Mouse (Mus musculus): ENCODE data around the gene H2al1f. TPM values are rescaled to one million over a fixed set of nuclear protein-coding genes. Genes with fewer than 3 reads are reported as not detected.
"Not testable (repeated sequence)": the region's sequence is repeated elsewhere in the genome, so short reads cannot be mapped to it uniquely, and the experiment has no call there.

The H2al1f gene
- polyA plus RNA-seq, 1 experiment from 2014 or later = not detected

DNA sequence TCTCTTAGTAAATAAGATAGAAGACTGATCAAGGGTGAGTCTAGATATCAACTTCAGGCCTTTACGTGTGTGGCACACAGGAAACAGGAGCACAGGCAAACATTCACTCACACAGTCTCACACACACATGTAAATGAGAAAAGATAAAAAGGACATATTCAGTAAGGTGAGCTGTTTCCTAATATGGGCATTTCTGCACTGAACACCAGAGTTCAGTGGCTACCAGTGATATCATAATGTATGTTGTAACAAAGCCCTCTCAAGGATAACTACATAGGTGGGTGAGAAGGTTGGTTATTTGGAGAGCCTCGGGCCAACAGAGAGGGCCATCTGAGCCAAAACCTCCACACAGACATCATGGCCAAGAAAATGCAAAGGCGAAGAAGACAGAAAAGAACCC, 12.8 kb upstream of the H2al1f start, which contains the start of gene H2al1b:
Gene H2al1b (plus strand): TSS at position 301 of the 400 bp plus-strand sequence.
- H3K36me3 ChIP-seq (ENCODE audit: control insufficient read depth, insufficient read depth, low read length); H3K27ac ChIP-seq (ENCODE audit: low read depth); H3K4me1 ChIP-seq (replicated peaks; ENCODE audit: control insufficient read depth, insufficient read depth, low read length); ATAC-seq (replicated peaks; ENCODE audit: low FRiP score, low TSS enrichment, low read depth); H3K4me2 ChIP-seq (ENCODE audit: low read length); H3K27me3 ChIP-seq (replicated peaks; ENCODE audit: control insufficient read depth, insufficient read depth, low read length); H3K9ac ChIP-seq (ENCODE audit: low read length); H3K9me3 ChIP-seq (ENCODE audit: control insufficient read depth, low read length); DNase-seq (ENCODE audit: low spot score); H3K4me3 ChIP-seq (ENCODE audit: low read depth, low read length): not testable (repeated sequence)
- 84% methylated on average over 1 of the region's 3 CpGs for WGBS

DNA sequence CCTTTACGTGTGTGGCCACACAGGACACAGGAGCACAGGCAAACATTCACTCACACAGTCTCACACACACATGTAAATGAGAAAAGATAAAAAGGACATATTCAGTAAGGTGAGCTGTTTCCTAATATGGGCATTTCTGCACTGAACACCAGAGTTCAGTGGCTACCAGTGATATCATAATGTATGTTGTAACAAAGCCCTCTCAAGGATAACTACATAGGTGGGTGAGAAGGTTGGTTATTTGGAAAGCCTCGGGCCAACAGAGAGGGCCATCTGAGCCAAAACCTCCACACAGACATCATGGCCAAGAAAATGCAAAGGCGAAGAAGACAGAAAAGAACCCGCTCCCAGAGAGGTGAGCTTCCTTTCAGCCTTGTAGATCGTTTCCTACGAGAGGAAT, 9.6 kb upstream of the H2al1f start, which contains the start of gene H2al1c:
Gene H2al1c (plus strand): TSS at position 301 of the 400 bp plus-strand sequence.
- H3K4me3 ChIP-seq (ENCODE audit: low read depth, low read length); H3K27me3 ChIP-seq (replicated peaks; ENCODE audit: control insufficient read depth, insufficient read depth, low read length); ATAC-seq (replicated peaks; ENCODE audit: low FRiP score, low TSS enrichment, low read depth); H3K27ac ChIP-seq (ENCODE audit: low read depth); H3K9ac ChIP-seq (ENCODE audit: low read length); H3K36me3 ChIP-seq (ENCODE audit: control insufficient read depth, insufficient read depth, low read length); H3K4me1 ChIP-seq (replicated peaks; ENCODE audit: control insufficient read depth, insufficient read depth, low read length); H3K9me3 ChIP-seq (ENCODE audit: control insufficient read depth, low read length); DNase-seq (ENCODE audit: low spot score); H3K4me2 ChIP-seq (ENCODE audit: low read length): not testable (repeated sequence)
- 85% methylated on average over 1 of the region's 6 CpGs for WGBS

DNA sequence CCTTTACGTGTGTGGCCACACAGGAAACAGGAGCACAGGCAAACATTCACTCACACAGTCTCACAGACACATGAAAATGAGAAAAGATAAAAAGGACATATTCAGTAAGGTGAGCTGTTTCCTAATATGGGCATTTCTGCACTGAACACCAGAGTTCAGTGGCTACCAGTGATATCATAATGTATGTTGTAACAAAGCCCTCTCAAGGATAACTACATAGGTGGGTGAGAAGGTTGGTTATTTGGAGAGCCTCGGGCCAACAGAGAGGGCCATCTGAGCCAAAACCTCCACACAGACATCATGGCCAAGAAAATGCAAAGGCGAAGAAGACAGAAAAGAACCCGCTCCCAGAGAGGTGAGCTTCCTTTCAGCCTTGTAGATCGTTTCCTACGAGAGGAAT, 6.4 kb upstream of the H2al1f start, which contains the start of gene H2al1d:
Gene H2al1d (plus strand): TSS at position 301 of the 400 bp plus-strand sequence.
- H3K27me3 ChIP-seq (replicated peaks; ENCODE audit: control insufficient read depth, insufficient read depth, low read length); H3K36me3 ChIP-seq (ENCODE audit: control insufficient read depth, insufficient read depth, low read length); H3K4me2 ChIP-seq (ENCODE audit: low read length); H3K9ac ChIP-seq (ENCODE audit: low read length); H3K9me3 ChIP-seq (ENCODE audit: control insufficient read depth, low read length); DNase-seq (ENCODE audit: low spot score); H3K27ac ChIP-seq (ENCODE audit: low read depth); ATAC-seq (replicated peaks; ENCODE audit: low FRiP score, low TSS enrichment, low read depth); H3K4me3 ChIP-seq (ENCODE audit: low read depth, low read length); H3K4me1 ChIP-seq (replicated peaks; ENCODE audit: control insufficient read depth, insufficient read depth, low read length): not testable (repeated sequence)
- WGBS = no CpG with 5 or more reads among the region's 6 CpGs

DNA sequence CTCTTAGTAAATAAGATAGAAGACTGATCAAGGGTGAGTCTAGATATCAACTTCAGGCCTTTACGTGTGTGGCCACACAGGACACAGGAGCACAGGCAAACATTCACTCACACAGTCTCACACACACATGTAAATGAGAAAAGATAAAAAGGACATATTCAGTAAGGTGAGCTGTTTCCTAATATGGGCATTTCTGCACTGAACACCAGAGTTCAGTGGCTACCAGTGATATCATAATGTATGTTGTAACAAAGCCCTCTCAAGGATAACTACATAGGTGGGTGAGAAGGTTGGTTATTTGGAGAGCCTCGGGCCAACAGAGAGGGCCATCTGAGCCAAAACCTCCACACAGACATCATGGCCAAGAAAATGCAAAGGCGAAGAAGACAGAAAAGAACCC, 3.3 kb upstream of the H2al1f start, which contains the start of gene H2al1e:
Gene H2al1e (plus strand): TSS at position 301 of the 400 bp plus-strand sequence.
- not testable (repeated sequence) for H3K4me1 ChIP-seq (replicated peaks; ENCODE audit: control insufficient read depth, insufficient read depth, low read length); H3K9ac ChIP-seq (ENCODE audit: low read length); ATAC-seq (replicated peaks; ENCODE audit: low FRiP score, low TSS enrichment, low read depth); H3K27me3 ChIP-seq (replicated peaks; ENCODE audit: control insufficient read depth, insufficient read depth, low read length); H3K36me3 ChIP-seq (ENCODE audit: control insufficient read depth, insufficient read depth, low read length); H3K4me3 ChIP-seq (ENCODE audit: low read depth, low read length); DNase-seq (ENCODE audit: low spot score); H3K27ac ChIP-seq (ENCODE audit: low read depth); H3K9me3 ChIP-seq (ENCODE audit: control insufficient read depth, low read length); H3K4me2 ChIP-seq (ENCODE audit: low read length)
- WGBS = no CpG with 5 or more reads among the region's 3 CpGs

DNA sequence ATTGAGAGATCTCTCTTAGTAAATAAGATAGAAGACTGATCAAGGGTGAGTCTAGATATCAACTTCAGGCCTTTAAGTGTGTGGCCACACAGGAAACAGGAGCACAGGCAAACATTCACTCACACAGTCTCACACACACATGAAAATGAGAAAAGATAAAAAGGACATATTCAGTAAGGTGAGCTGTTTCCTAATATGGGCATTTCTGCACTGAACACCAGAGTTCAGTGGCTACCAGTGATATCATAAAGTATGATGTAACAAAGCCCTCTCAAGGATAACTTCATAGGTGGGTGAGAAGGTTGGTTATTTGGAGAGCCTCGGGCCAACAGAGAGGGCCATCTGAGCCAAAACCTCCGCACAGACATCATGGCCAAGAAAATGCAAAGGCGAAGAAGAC, 3.0 kb downstream of the H2al1f start, which contains the start of gene H2al1g:
Gene H2al1g (plus strand): TSS at position 301 of the 400 bp plus-strand sequence.
- not testable (repeated sequence) for DNase-seq (ENCODE audit: low spot score); H3K4me1 ChIP-seq (replicated peaks; ENCODE audit: control insufficient read depth, insufficient read depth, low read length); H3K4me3 ChIP-seq (ENCODE audit: low read depth, low read length); H3K36me3 ChIP-seq (ENCODE audit: control insufficient read depth, insufficient read depth, low read length); H3K9ac ChIP-seq (ENCODE audit: low read length); H3K4me2 ChIP-seq (ENCODE audit: low read length); H3K27me3 ChIP-seq (replicated peaks; ENCODE audit: control insufficient read depth, insufficient read depth, low read length); H3K27ac ChIP-seq (ENCODE audit: low read depth); H3K9me3 ChIP-seq (ENCODE audit: control insufficient read depth, low read length); ATAC-seq (replicated peaks; ENCODE audit: low FRiP score, low TSS enrichment, low read depth)
- no CpG with 5 or more reads among the region's 3 CpGs for WGBS

DNA sequence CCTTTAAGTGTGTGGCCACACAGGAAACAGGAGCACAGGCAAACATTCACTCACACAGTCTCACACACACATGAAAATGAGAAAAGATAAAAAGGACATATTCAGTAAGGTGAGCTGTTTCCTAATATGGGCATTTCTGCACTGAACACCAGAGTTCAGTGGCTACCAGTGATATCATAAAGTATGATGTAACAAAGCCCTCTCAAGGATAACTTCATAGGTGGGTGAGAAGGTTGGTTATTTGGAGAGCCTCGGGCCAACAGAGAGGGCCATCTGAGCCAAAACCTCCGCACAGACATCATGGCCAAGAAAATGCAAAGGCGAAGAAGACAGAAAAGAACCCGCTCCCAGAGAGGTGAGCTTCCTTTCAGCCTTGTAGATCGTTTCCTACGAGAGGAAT, 6.2 kb downstream of the H2al1f start, which contains the start of gene H2al1h:
Gene H2al1h (plus strand): TSS at position 301 of the 400 bp plus-strand sequence.
- H3K4me3 ChIP-seq (ENCODE audit: low read depth, low read length); H3K9ac ChIP-seq (ENCODE audit: low read length); H3K36me3 ChIP-seq (ENCODE audit: control insufficient read depth, insufficient read depth, low read length); H3K9me3 ChIP-seq (ENCODE audit: control insufficient read depth, low read length); H3K27me3 ChIP-seq (replicated peaks; ENCODE audit: control insufficient read depth, insufficient read depth, low read length); H3K4me1 ChIP-seq (replicated peaks; ENCODE audit: control insufficient read depth, insufficient read depth, low read length); H3K27ac ChIP-seq (ENCODE audit: low read depth); DNase-seq (ENCODE audit: low spot score); ATAC-seq (replicated peaks; ENCODE audit: low FRiP score, low TSS enrichment, low read depth); H3K4me2 ChIP-seq (ENCODE audit: low read length): not testable (repeated sequence)
- no CpG with 5 or more reads among the region's 6 CpGs for WGBS

DNA sequence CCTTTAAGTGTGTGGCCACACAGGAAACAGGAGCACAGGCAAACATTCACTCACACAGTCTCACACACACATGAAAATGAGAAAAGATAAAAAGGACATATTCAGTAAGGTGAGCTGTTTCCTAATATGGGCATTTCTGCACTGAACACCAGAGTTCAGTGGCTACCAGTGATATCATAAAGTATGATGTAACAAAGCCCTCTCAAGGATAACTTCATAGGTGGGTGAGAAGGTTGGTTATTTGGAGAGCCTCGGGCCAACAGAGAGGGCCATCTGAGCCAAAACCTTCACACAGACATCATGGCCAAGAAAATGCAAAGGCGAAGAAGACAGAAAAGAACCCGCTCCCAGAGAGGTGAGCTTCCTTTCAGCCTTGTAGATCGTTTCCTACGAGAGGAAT, 9.4 kb downstream of the H2al1f start, which contains the start of gene H2al1i:
Gene H2al1i (plus strand): TSS at position 301 of the 400 bp plus-strand sequence.
- H3K4me1 ChIP-seq (replicated peaks; ENCODE audit: control insufficient read depth, insufficient read depth, low read length); H3K36me3 ChIP-seq (ENCODE audit: control insufficient read depth, insufficient read depth, low read length); H3K4me2 ChIP-seq (ENCODE audit: low read length); H3K9me3 ChIP-seq (ENCODE audit: control insufficient read depth, low read length); H3K27ac ChIP-seq (ENCODE audit: low read depth); H3K9ac ChIP-seq (ENCODE audit: low read length); H3K4me3 ChIP-seq (ENCODE audit: low read depth, low read length); DNase-seq (ENCODE audit: low spot score); H3K27me3 ChIP-seq (replicated peaks; ENCODE audit: control insufficient read depth, insufficient read depth, low read length); ATAC-seq (replicated peaks; ENCODE audit: low FRiP score, low TSS enrichment, low read depth): not testable (repeated sequence)
- no CpG with 5 or more reads among the region's 5 CpGs for WGBS

DNA sequence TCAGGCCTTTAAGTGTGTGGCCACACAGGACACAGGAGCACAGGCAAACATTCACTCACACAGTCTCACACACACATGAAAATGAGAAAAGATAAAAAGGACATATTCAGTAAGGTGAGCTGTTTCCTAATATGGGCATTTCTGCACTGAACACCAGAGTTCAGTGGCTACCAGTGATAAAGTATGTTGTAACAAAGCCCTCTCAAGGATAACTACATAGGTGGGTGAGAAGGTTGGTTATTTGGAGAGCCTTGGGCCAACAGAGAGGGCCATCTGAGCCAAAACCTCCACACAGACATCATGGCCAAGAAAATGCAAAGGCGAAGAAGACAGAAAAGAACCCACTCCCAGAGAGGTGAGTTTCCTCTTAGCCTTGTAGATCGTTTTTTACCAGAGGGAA, 12.6 kb downstream of the H2al1f start, which contains the start of gene H2al1j:
Gene H2al1j (plus strand): TSS at position 301 of the 400 bp plus-strand sequence.
- DNase-seq (ENCODE audit: low spot score); H3K9me3 ChIP-seq (ENCODE audit: control insufficient read depth, low read length); H3K9ac ChIP-seq (ENCODE audit: low read length); H3K36me3 ChIP-seq (ENCODE audit: control insufficient read depth, insufficient read depth, low read length); H3K27me3 ChIP-seq (replicated peaks; ENCODE audit: control insufficient read depth, insufficient read depth, low read length); H3K4me2 ChIP-seq (ENCODE audit: low read length); H3K4me1 ChIP-seq (replicated peaks; ENCODE audit: control insufficient read depth, insufficient read depth, low read length); ATAC-seq (replicated peaks; ENCODE audit: low FRiP score, low TSS enrichment, low read depth); H3K27ac ChIP-seq (ENCODE audit: low read depth); H3K4me3 ChIP-seq (ENCODE audit: low read depth, low read length): not testable (repeated sequence)
- 88% methylated on average over 2 of the region's 2 CpGs for WGBS

DNA sequence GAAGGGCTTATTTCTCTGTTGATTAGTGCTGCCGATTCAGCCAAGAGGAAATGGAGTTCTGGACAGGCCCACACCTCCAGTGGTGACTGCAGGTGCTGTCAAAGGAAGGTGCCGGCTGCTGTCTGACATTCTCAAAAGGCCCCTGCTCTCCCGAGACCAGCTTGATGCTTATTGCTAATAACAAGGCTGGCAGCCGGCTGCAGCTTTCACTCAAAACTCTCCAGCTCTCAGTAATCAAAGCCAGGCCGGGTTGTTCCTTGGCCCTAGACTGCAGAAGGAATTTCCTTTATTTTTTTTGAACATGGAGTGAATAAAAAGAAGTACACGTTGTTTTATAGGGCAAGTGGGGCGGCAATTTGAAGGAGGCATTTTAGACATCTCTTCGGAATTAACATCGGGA, 30.8 kb downstream of the H2al1f start:
- Histone ChIP-seq H3K4me2 (ENCODE audit: low read length) (no peak overlapping the region), H3K4me3 (ENCODE audit: low read depth, low read length) (no peak overlapping the region), H3K27ac (ENCODE audit: low read depth) (no peak overlapping the region), H3K4me1 (replicated peaks; ENCODE audit: control insufficient read depth, insufficient read depth, low read length) (no peaks in the 10 kb centered on the region), H3K9me3 (ENCODE audit: control insufficient read depth, low read length) (no peaks in the 10 kb centered on the region), H3K36me3 (ENCODE audit: control insufficient read depth, insufficient read depth, low read length) (no peaks in the 10 kb centered on the region), H3K27me3 (replicated peaks; ENCODE audit: control insufficient read depth, insufficient read depth, low read length) (no peaks in the 10 kb centered on the region), H3K9ac (ENCODE audit: low read length) (no peak overlapping the region)
- WGBS = 65% methylated on average over 9 of the region's 9 CpGs
- DNase-seq (ENCODE audit: low spot score) (no peak), ATAC-seq (replicated peaks; ENCODE audit: low FRiP score, low TSS enrichment, low read depth) (no peak)

Data from intestine, embryonic 14.5 days (tissue).